Mouse (Mus musculus): Measurements from ENCODE around the gene Rnf38. TPM values are rescaled to one million over a fixed set of nuclear protein-coding genes. Genes with fewer than 3 reads are reported as not detected.

Gene Rnf38
- total and polyA plus RNA-seq, 3 experiments = 6.8 to 22.8 TPM; not detected in 1

GRCm38 (mm10) chr4:44119410-44120201 lies 114.0 kb downstream of the Rnf38 start:
- Histone ChIP-seq H3K9me3 (replicated peaks; ENCODE audit: insufficient read depth, low read length) (no peaks in the 10 kb centered on the region), H3K79me2 (ENCODE audit: control insufficient read depth, insufficient read depth, low read length, poor library complexity) (no peaks in the 10 kb centered on the region), H3K27ac (ENCODE audit: control insufficient read depth, low read depth, low read length) (no peak overlapping the region), H3K4me3 (ENCODE audit: control insufficient read depth in 1 of 2, insufficient read depth in 1 of 2, low read depth in 2 of 2, low read length in 2 of 2) (no peak overlapping the region), H3K27me3 (ENCODE audit: control insufficient read depth in 1 of 2, insufficient read depth in 2 of 2, low read length in 2 of 2) (no peaks in the 10 kb centered on the region), H3K9ac (ENCODE audit: control insufficient read depth, low read depth, low read length, poor library complexity, severe bottlenecking) (no peak overlapping the region), H3K4me1 (ENCODE audit: control insufficient read depth in 1 of 2, insufficient read depth in 2 of 2, low read length in 2 of 2) (peaks cover 0 to 3% of the 10 kb centered on the region in 2 experiments; a peak in 2 of 4 replicates), H3K36me3 (ENCODE audit: control insufficient read depth in 1 of 2, insufficient read depth in 2 of 2, low read length in 2 of 2) (peaks cover 0 to 5% of the 10 kb centered on the region in 2 experiments; a peak in 2 of 4 replicates)
- TF ChIP-seq SMC3 (IDR thresholded peaks at IDR 0.05; ENCODE audit: low read depth, low read length) (peak; percentile 87), ZNF384 (IDR thresholded peaks at IDR 0.05; ENCODE audit: low read depth, low read length) (peak; percentile 75), MYB (IDR thresholded peaks at IDR 0.05; ENCODE audit: low read depth, low read length) (no peak), CTCF (IDR thresholded peaks at IDR 0.05 in 2 of 3, conservative IDR thresholded peaks at IDR 0.05 in 1 of 3; ENCODE audit: control insufficient read depth in 1 of 3, insufficient read depth in 1 of 3, low read depth in 2 of 3, low read length in 3 of 3, poor library complexity in 1 of 3, severe bottlenecking in 1 of 3) (peak; percentile 3 to 77 (median 41); a peak in 4 of 6 replicates), ZC3H11A (IDR thresholded peaks at IDR 0.05; ENCODE audit: low read depth, low read length) (peak; percentile 73), ELF1 (IDR thresholded peaks at IDR 0.05; ENCODE audit: low read depth, low read length) (no peak), CHD1 (IDR thresholded peaks at IDR 0.05; ENCODE audit: low read depth, low read length) (no peak), RAD21 (IDR thresholded peaks at IDR 0.05; ENCODE audit: low read depth, low read length) (peak; percentile 73)
- DNase-seq (ENCODE audit: low read depth, low spot score) = peak; percentile 76

- Histone ChIP-seq H3K4me3 (ENCODE audit: control insufficient read depth in 1 of 2, insufficient read depth in 1 of 2, low read depth in 2 of 2, low read length in 2 of 2) (no peak overlapping the region), H3K79me2 (ENCODE audit: control insufficient read depth, insufficient read depth, low read length, poor library complexity) (no peaks in the 10 kb centered on the region), H3K4me1 (ENCODE audit: control insufficient read depth in 1 of 2, insufficient read depth in 2 of 2, low read length in 2 of 2) (peaks cover 0 to 12% of the 10 kb centered on the region in 2 experiments; a peak in 1 of 4 replicates), H3K27me3 (ENCODE audit: control insufficient read depth in 1 of 2, insufficient read depth in 2 of 2, low read length in 2 of 2) (no peaks in the 10 kb centered on the region), H3K27ac (ENCODE audit: control insufficient read depth, low read depth, low read length) (no peak overlapping the region), H3K36me3 (ENCODE audit: control insufficient read depth in 1 of 2, insufficient read depth in 2 of 2, low read length in 2 of 2) (no peaks in the 10 kb centered on the region), H3K9ac (ENCODE audit: control insufficient read depth, low read depth, low read length, poor library complexity, severe bottlenecking) (no peak overlapping the region), H3K9me3 (replicated peaks; ENCODE audit: insufficient read depth, low read length) (no peaks in the 10 kb centered on the region)
- TF ChIP-seq UBTF (IDR thresholded peaks at IDR 0.05; ENCODE audit: borderline replicate concordance, insufficient read depth, low read depth, low read length) (no peak), MYC (IDR thresholded peaks at IDR 0.05; ENCODE audit: low read depth, low read length) (no peak), CHD2 (IDR thresholded peaks at IDR 0.05; ENCODE audit: low read length) (no peak), MYB (IDR thresholded peaks at IDR 0.05; ENCODE audit: low read depth, low read length) (no peak), EP300 (IDR thresholded peaks at IDR 0.05; ENCODE audit: low read depth in 1 of 2, low read length in 2 of 2) (no peak), POLR2AphosphoS2 (IDR thresholded peaks at IDR 0.05; ENCODE audit: low read length) (no peak)
- no peak for DNase-seq (ENCODE audit: low read depth, low spot score)
Observed at GRCm38 (mm10) chr4:44115046-44115445, 118.5 kb downstream of the Rnf38 start.

Measured in MEL (cell line).